Mouse (Mus musculus) brain, adult 2 months (tissue): ENCODE measurements at regions not wholly inside any gene's neighbourhood (a gene's known extent, or its start where the extent isn't known, plus 50 kb on each side); places are given as distances from the start of the nearest gene placed in this dataset.

Source experiments
- DNase-seq: peaks from one replicate; pipeline ENCODE4 v3.0.0; 2011; ENCODE audit warnings: low read depth, low spot score

- no peak for DNase-seq
Observed at GRCm38 (mm10) chr1:101113266-101113849, 1340.8 kb downstream of the Cntnap5b start.

- peak; percentile 68 for DNase-seq
Observed at GRCm38 (mm10) chr1:101122091-101122825, 1349.7 kb downstream of the Cntnap5b start.

GRCm38 (mm10) chr1:101127242-101127641, 1354.7 kb downstream of the Cntnap5b start:
- no peak for DNase-seq

- no peak for DNase-seq
Observed at GRCm38 (mm10) chr1:101166666-101167065, 1394.1 kb downstream of the Cntnap5b start.
